Mouse (Mus musculus): ENCODE data around the gene 3110040N11Rik.
"Not testable (repeated sequence)": the region's sequence is repeated elsewhere in the genome, so short reads cannot be mapped to it uniquely, and the experiment has no call there.

Gene 3110040N11Rik

GRCm38 (mm10) chr7:81789095-81789757, at the start of gene 3110040N11Rik:
Gene 3110040N11Rik, minus strand, starts transcription at chr7:81789478.
- peak; percentile 80 for DNase-seq

- not testable (repeated sequence) for DNase-seq
These were observed 48.5 kb upstream of the 3110040N11Rik start for GRCm38 (mm10) chr7:81837771-81838170.

- no peak for DNase-seq
These were observed 46.2 kb upstream of the 3110040N11Rik start for GRCm38 (mm10) chr7:81835430-81835829.

GRCm38 (mm10) chr7:81834847-81835246, 45.6 kb upstream of the 3110040N11Rik start:
- no peak for DNase-seq

GRCm38 (mm10) chr7:81829379-81829894, 40.2 kb upstream of the 3110040N11Rik start, which contains the start of gene Btbd1:
Gene Btbd1, minus strand, starts transcription at chr7:81829431.
- DNase-seq: peak; percentile 77

GRCm38 (mm10) chr7:81828681-81829378, 39.6 kb upstream of the 3110040N11Rik start:
- peak; percentile 44 for DNase-seq

- peak; percentile 47 for DNase-seq
These were observed 38.8 kb upstream of the 3110040N11Rik start for GRCm38 (mm10) chr7:81827806-81828667.

GRCm38 (mm10) chr7:81825381-81825780, 36.1 kb upstream of the 3110040N11Rik start:
- DNase-seq: peak; percentile 45

GRCm38 (mm10) chr7:81824906-81825305, 35.6 kb upstream of the 3110040N11Rik start:
- DNase-seq: no peak

- DNase-seq: no peak
These were observed 16.8 kb upstream of the 3110040N11Rik start for GRCm38 (mm10) chr7:81806067-81806466.

- DNase-seq: peak; percentile 16
These were observed 742 bp downstream of the 3110040N11Rik start for GRCm38 (mm10) chr7:81788536-81788935.

GRCm38 (mm10) chr7:81777667-81778218, 11.5 kb downstream of the 3110040N11Rik start:
- no peak for DNase-seq

GRCm38 (mm10) chr7:81775325-81775724, 14.0 kb downstream of the 3110040N11Rik start:
- no peak for DNase-seq

GRCm38 (mm10) chr7:81772786-81773539, 16.3 kb downstream of the 3110040N11Rik start:
- no peak for DNase-seq

- DNase-seq: peak; percentile 20
These were observed 26.0 kb downstream of the 3110040N11Rik start for GRCm38 (mm10) chr7:81763110-81763845.

- DNase-seq: peak; percentile 89
These were observed 26.8 kb downstream of the 3110040N11Rik start, which contains the start of gene Ramac for GRCm38 (mm10) chr7:81762180-81763109. Gene Ramac, plus strand, starts transcription at chr7:81762925.

- no peak for DNase-seq
These were observed 41.3 kb downstream of the 3110040N11Rik start for GRCm38 (mm10) chr7:81747956-81748355.

GRCm38 (mm10) chr7:81744145-81744544, 45.1 kb downstream of the 3110040N11Rik start:
- DNase-seq: peak; percentile 11

GRCm38 (mm10) chr7:81740010-81740409, 49.3 kb downstream of the 3110040N11Rik start:
- no peak for DNase-seq
